Mouse (Mus musculus): ENCODE measurements around the gene Il1rapl1.

Gene Il1rapl1

DNA sequence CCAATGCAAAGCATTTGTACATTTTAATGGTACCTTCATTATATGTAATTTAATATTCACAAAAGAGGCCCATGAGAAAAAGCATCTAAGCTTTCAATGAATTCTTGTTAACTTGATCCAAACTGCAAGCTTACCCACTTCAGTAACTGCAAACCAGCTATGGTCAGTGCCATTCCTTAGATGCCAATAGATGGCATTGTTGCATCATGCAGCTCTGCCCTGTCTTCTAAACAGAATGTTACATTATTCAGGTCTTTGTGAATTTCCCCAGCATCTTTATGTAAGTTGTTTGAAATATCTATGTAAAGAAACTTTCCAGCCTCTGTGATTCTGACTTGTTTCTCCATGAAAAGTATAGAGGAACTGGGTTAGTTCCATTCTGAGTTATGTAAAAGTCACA, 514.5 kb downstream of the Il1rapl1 start:
- DNase-seq (ENCODE audit: low read depth), result no peak

GRCm38 (mm10) chrX:87507997-87508396, 607.4 kb downstream of the Il1rapl1 start:
- DNase-seq (ENCODE audit: low read depth), result no peak

DNA sequence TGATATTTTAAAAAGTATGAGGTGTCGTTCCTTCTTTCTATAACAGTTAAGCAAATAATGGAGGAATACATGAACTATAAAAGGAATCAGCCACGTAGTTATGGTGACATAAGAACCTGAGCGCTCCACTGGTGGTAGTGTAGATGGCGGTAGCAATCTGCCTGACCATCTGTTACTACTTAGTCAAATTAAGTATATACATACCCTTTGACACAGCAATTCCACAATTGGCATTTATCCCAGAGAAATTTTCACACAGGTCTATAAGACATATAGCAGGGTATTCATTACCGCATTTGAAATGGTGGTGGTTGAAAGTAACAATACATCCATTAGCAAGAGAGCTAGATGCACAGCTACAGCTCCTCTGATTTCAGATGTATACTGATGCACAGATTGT, 612.8 kb downstream of the Il1rapl1 start:
- DNase-seq (ENCODE audit: low read depth), result no peak

DNA sequence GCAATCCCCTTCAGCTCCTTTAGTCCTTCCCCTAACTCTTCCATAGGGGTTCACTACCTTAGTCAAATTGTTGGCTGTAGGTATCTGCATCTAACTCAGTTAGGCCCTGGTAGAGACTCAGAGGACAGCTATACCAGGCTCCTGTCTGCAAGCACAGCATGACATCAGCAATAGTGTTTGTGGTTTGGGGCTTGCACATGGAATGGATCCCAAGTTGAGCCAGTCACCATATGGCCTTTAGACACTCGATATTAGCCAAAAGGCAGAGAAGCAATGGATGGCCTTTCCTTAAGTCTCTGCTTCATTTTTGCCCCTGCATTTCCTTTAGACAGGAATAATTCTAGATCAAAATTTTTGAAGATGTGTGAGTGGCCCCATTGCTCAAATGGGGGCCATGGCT, 632.0 kb downstream of the Il1rapl1 start:
- DNase-seq (ENCODE audit: low read depth), result no peak

DNA sequence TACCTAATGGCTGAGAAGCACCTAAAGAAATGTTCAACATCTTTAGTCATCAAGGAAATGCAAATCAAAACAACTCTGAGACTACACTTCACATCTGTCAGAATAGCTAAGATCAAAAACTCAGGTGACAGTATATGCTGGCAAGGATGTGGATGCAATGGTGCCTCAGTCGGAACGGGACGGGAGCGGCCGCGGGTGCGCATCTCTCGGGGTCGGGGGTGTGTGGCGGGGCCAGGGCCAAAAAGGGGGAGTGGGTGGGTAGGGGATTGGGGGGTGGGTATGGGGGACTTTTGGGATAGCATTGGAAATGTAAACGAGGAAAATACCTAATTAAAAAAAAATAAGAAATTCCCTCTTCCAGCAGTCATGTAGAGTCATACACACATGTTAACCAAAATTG, 877.3 kb downstream of the Il1rapl1 start:
- peak; percentile 38 for DNase-seq (ENCODE audit: low read depth)

DNA sequence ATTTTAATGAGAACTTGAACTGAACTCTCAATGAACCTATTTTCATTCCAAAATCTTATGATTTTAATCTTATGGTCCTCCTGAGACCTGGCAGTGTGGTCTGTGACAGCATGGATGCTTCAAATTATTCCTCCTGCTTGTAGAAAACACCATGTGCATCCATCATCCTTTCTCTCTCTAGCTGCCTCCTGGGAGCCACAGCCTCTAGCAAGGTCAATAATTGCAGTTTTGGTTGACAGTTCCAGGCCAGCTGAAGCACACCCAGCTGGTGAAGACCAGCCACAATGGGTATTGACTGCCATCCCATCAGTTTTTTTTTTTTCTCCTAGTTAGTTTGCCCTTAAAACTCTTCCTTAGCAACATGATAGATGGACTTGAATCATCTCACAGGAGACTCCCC, 890.2 kb downstream of the Il1rapl1 start:
- DNase-seq (ENCODE audit: low read depth), result no peak

DNA sequence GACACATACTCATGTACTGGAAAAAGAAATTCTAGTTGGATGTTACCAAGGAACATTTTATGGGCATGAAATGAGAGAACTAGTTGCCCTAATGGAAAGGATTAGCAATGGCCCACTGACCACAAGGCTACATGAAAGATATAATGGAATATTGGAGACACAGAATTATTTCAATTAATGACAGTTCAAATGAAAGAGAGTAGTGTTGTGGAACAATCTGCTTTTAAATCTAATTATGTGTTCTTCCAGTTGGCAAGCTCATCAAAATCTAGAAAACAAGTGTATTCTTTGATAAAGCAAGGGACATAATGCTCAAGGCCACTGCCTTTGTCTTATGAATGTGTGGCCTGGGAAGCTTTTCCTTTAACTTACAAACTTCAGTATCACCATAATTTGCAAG, 1113.1 kb downstream of the Il1rapl1 start:
- no peak for DNase-seq (ENCODE audit: low read depth)

- no peak for DNase-seq (ENCODE audit: low read depth)
Observed at GRCm38 (mm10) chrX:86955126-86955525, 1160.3 kb downstream of the Il1rapl1 start.

DNA sequence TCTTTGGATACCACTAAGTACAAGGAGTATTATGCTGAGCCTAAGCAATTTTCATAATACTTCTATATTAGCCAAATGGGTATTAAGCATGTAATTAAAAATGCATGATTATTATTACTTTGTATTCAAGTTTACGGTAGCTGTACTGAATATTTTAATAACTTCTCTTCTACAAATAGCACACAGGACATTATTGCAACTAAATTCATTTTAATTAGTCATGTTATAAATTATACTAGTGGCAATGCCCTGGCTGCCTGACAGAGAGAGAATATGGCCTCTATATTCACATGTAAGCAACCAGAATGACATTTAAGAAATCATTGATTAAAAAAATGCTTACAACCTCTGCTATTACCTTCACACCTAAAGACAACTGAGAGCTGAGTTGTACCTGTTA, 1160.8 kb downstream of the Il1rapl1 start:
- no peak for DNase-seq (ENCODE audit: low read depth)

DNA sequence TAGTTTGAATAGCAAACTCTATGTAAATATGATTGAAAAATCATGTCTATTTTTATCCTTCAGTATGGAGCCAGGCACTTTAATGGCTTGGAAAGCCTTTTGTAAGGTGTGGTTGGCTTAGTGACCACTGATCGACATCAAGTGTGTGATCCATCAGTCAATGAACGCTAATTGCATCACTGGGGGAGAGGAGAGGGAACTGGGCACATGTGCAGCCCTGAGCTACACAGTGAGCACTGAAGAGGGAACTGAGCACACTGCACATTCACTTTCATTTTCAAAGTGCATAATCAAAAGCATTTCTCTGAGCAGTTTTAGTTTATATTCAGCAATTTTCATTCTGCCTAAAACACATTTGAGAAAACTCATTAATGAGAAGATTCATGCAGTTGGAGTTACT, 1164.5 kb downstream of the Il1rapl1 start:
- no peak for DNase-seq (ENCODE audit: low read depth)

- no peak for DNase-seq (ENCODE audit: low read depth)
Observed at GRCm38 (mm10) chrX:86949112-86949511, 1166.3 kb downstream of the Il1rapl1 start.

DNA sequence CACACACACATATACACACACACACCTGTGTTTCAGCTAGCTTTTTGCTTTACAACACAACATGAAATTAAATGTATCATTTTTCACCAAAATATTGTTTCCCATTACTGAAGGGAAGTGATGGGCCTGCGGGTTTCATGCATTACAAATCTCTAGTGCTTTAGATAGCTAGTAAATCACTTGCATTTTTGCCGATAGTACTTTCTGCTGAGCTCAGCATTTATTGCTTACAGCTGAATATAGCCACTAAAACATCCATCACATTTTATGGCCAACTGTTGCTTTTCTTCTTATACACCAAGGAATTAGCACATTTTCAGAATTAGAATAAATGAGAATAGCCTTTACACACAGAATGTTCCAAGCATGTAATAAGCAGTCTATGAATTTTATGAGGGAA, 1260.6 kb downstream of the Il1rapl1 start:
- no peak for DNase-seq (ENCODE audit: low read depth)

- DNase-seq (ENCODE audit: low read depth), result no peak
Observed at GRCm38 (mm10) chrX:86808218-86808617, 1307.2 kb downstream of the Il1rapl1 start.

DNA sequence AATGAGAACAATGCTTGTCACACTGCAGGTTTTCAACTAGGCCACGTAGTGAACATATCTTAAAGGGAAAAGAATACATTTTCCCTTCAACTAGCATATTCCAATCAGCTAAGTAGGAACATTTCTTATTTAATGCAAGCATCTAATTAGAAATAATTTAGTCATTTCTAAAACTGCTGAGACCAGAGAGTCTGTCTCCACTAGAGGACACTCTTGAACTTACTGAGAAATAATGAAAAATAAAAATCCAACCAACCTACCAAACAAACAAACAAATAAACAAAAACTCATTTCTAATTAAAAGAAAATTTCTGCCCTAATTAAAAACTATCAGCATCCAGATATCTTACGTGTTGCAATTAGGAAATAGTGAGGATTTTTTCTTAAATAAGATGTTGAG, 1312.7 kb downstream of the Il1rapl1 start:
- no peak for DNase-seq (ENCODE audit: low read depth)

DNA sequence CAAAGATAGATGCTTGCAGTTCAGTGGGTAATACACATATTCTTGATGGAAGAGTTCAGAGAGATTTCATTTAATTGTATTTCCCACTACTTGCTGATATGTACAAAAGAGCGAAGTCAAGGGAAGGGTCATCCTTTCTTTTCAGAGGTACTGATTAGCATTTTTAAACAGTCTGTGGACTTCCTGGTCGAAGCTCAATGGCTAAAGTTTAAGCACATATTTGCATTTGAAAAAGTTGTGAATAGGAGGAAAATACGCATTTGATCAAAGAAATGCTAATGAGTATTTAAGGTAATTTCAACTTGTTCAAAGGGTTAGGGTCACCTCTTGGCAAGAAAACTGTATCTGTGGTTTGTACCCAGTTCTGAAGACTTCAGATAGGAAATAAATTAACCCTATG, 1386.6 kb downstream of the Il1rapl1 start:
- DNase-seq (ENCODE audit: low read depth), result no peak

All from fibroblast of lung, adult 2 months (primary cell).